14 mouse cellular contexts compared by ENCODE assay signal in genomic region chr8:20382146-20382545, GRCm38 (mm10). TPM values are rescaled to one million over a fixed set of nuclear protein-coding genes. Genes with fewer than 3 reads are reported as not detected.
"Had no signal": no experiment of that assay in that cellular context is flagged by ENCODE, and none has a peak within 500 bp of the region (broad histone marks: within the 10 kb centered on the region; RNA-seq: fewer than 3 reads in every experiment).

No protein-coding gene starts in this region.

RNA-seq across cellular contexts. Expression of gene Gm15319, which starts 19.1 kb away (rescaled TPM):
- total RNA-seq: granulocyte monocyte progenitor cell, adult 5-6 weeks; hematopoietic stem cell, adult 5-6 weeks had no signal
- polyA plus RNA-seq: forebrain, embryonic 16.5 days; heart, adult 2 months; heart, embryonic 13.5 days; heart, embryonic 15.5 days; heart, postnatal 0 days; hindbrain, embryonic 15.5 days; hindbrain, postnatal 0 days; kidney, embryonic 16.5 days; large intestine, adult 2 months; limb, embryonic 10.5 days; limb, embryonic 12.5 days; liver, embryonic 11.5 days had no signal
